Mouse (Mus musculus) urinary bladder, postnatal 10 days (tissue): ENCODE measurements around the gene Rptor.

ENCODE experiments used
- DNase-seq: peaks from one replicate; pipeline ENCODE4 v3.0.0; 2022; ENCODE audit warnings: low spot score

Gene Rptor

GRCm38 (mm10) chr11:119689936-119690335 is 87.2 kb downstream of the Rptor start:
- DNase-seq: no peak

- DNase-seq: no peak
Measured at GRCm38 (mm10) chr11:119692196-119692910, 89.6 kb downstream of the Rptor start.

GRCm38 (mm10) chr11:119692911-119693261 is 90.2 kb downstream of the Rptor start:
- no peak for DNase-seq

- DNase-seq: no peak
Measured at GRCm38 (mm10) chr11:119694146-119694860, 91.6 kb downstream of the Rptor start.

- DNase-seq: no peak
Measured at GRCm38 (mm10) chr11:119696401-119696800, 93.7 kb downstream of the Rptor start.

GRCm38 (mm10) chr11:119705381-119706066 is 102.8 kb downstream of the Rptor start:
- no peak for DNase-seq

GRCm38 (mm10) chr11:119707259-119707658 is 104.6 kb downstream of the Rptor start:
- no peak for DNase-seq

GRCm38 (mm10) chr11:119709239-119709638 is 106.5 kb downstream of the Rptor start:
- no peak for DNase-seq

- no peak for DNase-seq
Measured at GRCm38 (mm10) chr11:119710338-119710737, 107.6 kb downstream of the Rptor start.

- DNase-seq: no peak
Measured at GRCm38 (mm10) chr11:119710822-119711221, 108.1 kb downstream of the Rptor start.

- no peak for DNase-seq
Measured at GRCm38 (mm10) chr11:119715437-119715836, 112.7 kb downstream of the Rptor start.

GRCm38 (mm10) chr11:119715841-119716596 is 113.3 kb downstream of the Rptor start:
- DNase-seq: no peak

GRCm38 (mm10) chr11:119718115-119718514 is 115.4 kb downstream of the Rptor start:
- no peak for DNase-seq

- DNase-seq: no peak
Measured at GRCm38 (mm10) chr11:119720101-119721048, 117.7 kb downstream of the Rptor start.

GRCm38 (mm10) chr11:119724709-119725108 is 122.0 kb downstream of the Rptor start:
- no peak for DNase-seq

- no peak for DNase-seq
Measured at GRCm38 (mm10) chr11:119731382-119731781, 128.7 kb downstream of the Rptor start.

GRCm38 (mm10) chr11:119732362-119732761 is 129.7 kb downstream of the Rptor start:
- DNase-seq: no peak

- DNase-seq: no peak
Measured at GRCm38 (mm10) chr11:119732961-119733656, 130.4 kb downstream of the Rptor start.

- no peak for DNase-seq
Measured at GRCm38 (mm10) chr11:119733657-119733990, 130.9 kb downstream of the Rptor start.

GRCm38 (mm10) chr11:119735152-119735551 is 132.4 kb downstream of the Rptor start:
- no peak for DNase-seq
